Mouse (Mus musculus) olfactory bulb, adult 2 months (tissue): Measurements from ENCODE around the gene Zfp408.

Source experiments
- CTCF ChIP-seq: fragments of 200-500 bp; IDR thresholded peaks from 2 replicates; pipeline ENCODE4 v1.5.1; 2012; ENCODE audit warnings: low read depth, mild to moderate bottlenecking, low read length, moderate library complexity; ENCODE audit not compliant: insufficient read depth
- POLR2A ChIP-seq: fragments of 200-500 bp; IDR thresholded peaks from 2 replicates; pipeline ENCODE4 v1.6.1; 2012; ENCODE audit warnings: mild to moderate bottlenecking, low read depth, low read length, moderate library complexity; ENCODE audit not compliant: insufficient read depth

- TF ChIP-seq CTCF: no peak
- TF ChIP-seq POLR2A: no peak
Observed at GRCm38 (mm10) chr2:91683919-91684318, 34.3 kb upstream of the Zfp408 start.
